Mouse (Mus musculus) thymus, adult 2 months (tissue): ENCODE measurements around the gene Cpm.

ENCODE experiments used
- CTCF ChIP-seq: fragments of 200-500 bp; IDR thresholded peaks from 2 replicates; pipeline ENCODE4 v1.5.1; 2012; ENCODE audit warnings: mild to moderate bottlenecking, control low read depth, low read length, moderate library complexity, borderline replicate concordance; ENCODE audit not compliant: control insufficient read depth, poor library complexity, insufficient read depth; ENCODE audit errors: extremely low read depth
- POLR2A ChIP-seq: fragments of 200-500 bp; IDR thresholded peaks from 2 replicates; pipeline ENCODE4 v1.6.1; 2012; ENCODE audit warnings: mild to moderate bottlenecking, low read length, control low read depth, moderate library complexity; ENCODE audit not compliant: control insufficient read depth, poor library complexity, insufficient read depth; ENCODE audit errors: extremely low read depth

- TF ChIP-seq CTCF (no peak), POLR2A (no peak)
These were observed 34.9 kb upstream of the Cpm start for GRCm38 (mm10) chr10:117594291-117594850.
